Mouse (Mus musculus) myocyte (in vitro differentiated cells): ENCODE measurements around the gene Slc36a2.

Experiments used
- MAX ChIP-seq: IDR thresholded peaks from one replicate; pipeline ENCODE4 v1.6.1; 2011; ENCODE audit warnings: low read depth, mild to moderate bottlenecking, control low read depth
- MYOG ChIP-seq, 3 experiments: IDR thresholded peaks; one replicate each; pipeline ENCODE4 v1.6.1; 2011; ENCODE audit warnings: control low read depth in 2 of 3, low read depth in 2 of 3, mild to moderate bottlenecking in 2 of 3; ENCODE audit not compliant: insufficient read length in 2 of 3, control insufficient read depth in 1 of 3, insufficient read depth in 1 of 3
- POLR2A ChIP-seq: IDR thresholded peaks from one replicate; pipeline ENCODE4 v1.6.1; 2011; ENCODE audit warnings: low read depth, mild to moderate bottlenecking, control low read depth, moderate library complexity; ENCODE audit not compliant: insufficient read length
- POLR2AphosphoS2 ChIP-seq: IDR thresholded peaks from one replicate; pipeline ENCODE4 v1.6.1; 2011; ENCODE audit warnings: low read depth, control low read depth; ENCODE audit not compliant: insufficient read length
- SRF ChIP-seq: IDR thresholded peaks from one replicate; pipeline ENCODE4 v1.6.1; 2011; ENCODE audit warnings: low read depth; ENCODE audit not compliant: control insufficient read depth, insufficient read length
- TCF12 ChIP-seq: IDR thresholded peaks from one replicate; pipeline ENCODE4 v1.6.1; 2011; ENCODE audit warnings: mild to moderate bottlenecking, control low read depth; ENCODE audit not compliant: poor library complexity, insufficient read depth, severe bottlenecking
- USF1 ChIP-seq: IDR thresholded peaks from one replicate; pipeline ENCODE4 v1.6.1; 2011; ENCODE audit warnings: low read depth, mild to moderate bottlenecking, control low read depth, moderate library complexity

- TF ChIP-seq POLR2A (no peak), TCF12 (no peak), MAX (no peak), USF1 (no peak), POLR2AphosphoS2 (no peak), SRF (no peak), MYOG (IDR thresholded peaks at IDR 0.05; ENCODE audit: control insufficient read depth in 1 of 3, insufficient read depth in 1 of 3, insufficient read length in 2 of 3, low read depth in 2 of 3) (no peak)
Measured at GRCm38 (mm10) chr11:55214978-55215377, 30.1 kb upstream of the Slc36a2 start.
